Mouse (Mus musculus): ENCODE results near the gene Ppp1r9a.

DNA sequence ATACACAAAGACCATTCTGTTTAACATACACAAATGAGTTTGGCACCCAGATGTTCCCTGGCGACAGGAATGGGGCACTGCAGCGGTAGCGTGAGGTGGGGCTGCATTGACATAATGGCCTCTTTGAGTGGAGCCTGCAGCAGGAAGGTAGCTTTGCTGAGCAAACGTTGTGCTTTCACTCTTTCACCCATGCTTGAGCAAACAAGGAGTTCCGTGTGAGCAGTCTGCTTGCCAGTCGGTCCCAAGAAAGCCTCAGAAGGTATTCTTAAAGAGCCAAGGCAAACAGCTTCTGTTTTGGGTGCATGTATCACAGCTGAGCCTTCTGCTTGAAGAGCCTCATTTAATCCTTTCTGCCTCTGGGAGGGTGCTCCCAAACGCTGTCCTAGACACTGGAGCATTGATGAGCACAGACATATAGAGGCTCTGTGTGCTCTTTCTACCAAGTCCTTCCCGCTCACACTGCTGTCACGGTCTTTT is 80.0 kb downstream of the Ppp1r9a start:
- TF ChIP-seq CTCF (IDR thresholded peaks at IDR 0.05; ENCODE audit: extremely low read depth, insufficient read length, insufficient replicate concordance, low read depth, low read length) = peak; percentile 42; the same call in 1 of the 2 replicates
- no peak for TF ChIP-seq POLR2A (IDR thresholded peaks at IDR 0.05; ENCODE audit: low read depth, low read length)
